Mouse (Mus musculus) spleen, postnatal 36 days (tissue): ENCODE data around the gene Kcnh7.

ENCODE experiments used
- DNase-seq, 2 experiments: peaks; one replicate each; pipeline ENCODE4 v3.0.0; 2022; ENCODE audit warnings: low spot score in 2 of 2, mixed read lengths in 1 of 2

Gene Kcnh7

DNA sequence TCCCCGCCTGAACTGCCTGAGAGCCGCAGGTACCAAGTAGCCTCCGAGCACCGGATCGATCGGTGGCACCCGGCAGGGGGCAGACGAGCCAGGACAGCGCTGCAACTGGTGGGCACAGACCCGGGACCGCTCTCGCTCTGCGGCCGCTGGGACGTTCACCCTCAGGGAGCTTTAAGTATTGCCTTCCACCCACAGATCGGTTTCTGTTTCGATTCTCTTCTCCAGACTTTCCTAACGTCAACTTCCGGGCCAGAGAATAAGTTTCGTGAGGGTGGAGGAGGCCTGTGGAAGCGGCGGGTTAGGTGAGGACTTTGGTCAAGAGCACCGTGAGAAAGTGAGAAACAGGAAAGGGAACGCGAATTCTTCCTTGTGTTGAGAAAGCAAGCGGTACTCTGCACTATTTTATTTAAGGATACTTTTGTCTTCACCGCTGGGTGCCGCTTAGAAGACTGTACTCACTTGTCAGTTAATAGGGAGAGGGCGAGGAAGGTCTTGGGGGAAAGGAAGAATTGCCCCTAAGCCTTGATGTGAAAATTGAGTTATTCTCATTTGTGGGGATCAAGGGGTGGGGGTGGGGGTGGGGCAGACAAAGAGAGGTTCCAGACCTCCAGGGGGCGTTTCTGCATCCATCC lies 538.0 kb downstream of the Kcnh7 start, which contains the start of gene Ifih1:
Gene Ifih1 (minus strand): TSS at position 242 of the 632 bp plus-strand sequence.
- peak; percentile 76 to 78 for DNase-seq

GRCm38 (mm10) chr2:62645475-62645874 lies 538.6 kb downstream of the Kcnh7 start:
- peak in 1 of 2 experiments; percentile 19 for DNase-seq

- no peak for DNase-seq
Observed at GRCm38 (mm10) chr2:62644891-62645290, 539.2 kb downstream of the Kcnh7 start.
